In genomic region chr4:43726228-43726993, GRCm38 (mm10) we compare ENCODE assay signal across 14 mouse cellular contexts. TPM values are rescaled to one million over a fixed set of nuclear protein-coding genes. Genes with fewer than 3 reads are reported as not detected.
DNase-seq lines count a peak whose midpoint lies in the region; ATAC-seq lines count a peak whose summit lies in the region.
"Had no signal": no experiment of that assay in that cellular context is flagged by ENCODE, and none has a peak within 500 bp of the region (broad histone marks: within the 10 kb centered on the region; RNA-seq: fewer than 3 reads in every experiment).

No protein-coding gene starts in this region.

- H3K27me3 ChIP-seq in heart, embryonic 15.5 days: no peaks in the 10 kb centered on the region
- no peaks in the 10 kb centered on the region for H3K27me3 ChIP-seq in lung, embryonic 16.5 days (ENCODE audit: control insufficient read depth, insufficient read depth, low read depth, low read length)
- no peaks in the 10 kb centered on the region for H3K27me3 ChIP-seq in neural tube, embryonic 15.5 days (replicated peaks)
- H3K27me3 ChIP-seq: forebrain, embryonic 15.5 days; midbrain, embryonic 13.5 days; neural tube, embryonic 12.5 days had no signal

- H3K9me3 ChIP-seq in heart, embryonic 15.5 days (replicated peaks): no peaks in the 10 kb centered on the region
- H3K9me3 ChIP-seq in lung, embryonic 16.5 days (ENCODE audit: control insufficient read depth, low read length): no peaks in the 10 kb centered on the region
- no peaks in the 10 kb centered on the region for H3K9me3 ChIP-seq in neural tube, embryonic 15.5 days (replicated peaks)
- H3K9me3 ChIP-seq: forebrain, embryonic 15.5 days; midbrain, embryonic 13.5 days; neural tube, embryonic 12.5 days had no signal

- WGBS in heart, embryonic 15.5 days: 49% methylated on average over 12 of the region's 12 CpGs
- WGBS in lung, embryonic 16.5 days: 44% methylated on average over 12 of the region's 12 CpGs
- WGBS in neural tube, embryonic 15.5 days: 84% methylated on average over 12 of the region's 12 CpGs

- peak overlapping the region; percentile 38; the same call in 1 of the 2 replicates for H3K27ac ChIP-seq in heart, embryonic 15.5 days
- peak overlapping the region; percentile 50 for H3K27ac ChIP-seq in lung, embryonic 16.5 days (ENCODE audit: low read length)
- no peak overlapping the region for H3K27ac ChIP-seq in neural tube, embryonic 15.5 days (replicated peaks)
- H3K27ac ChIP-seq: forebrain, embryonic 15.5 days; liver, embryonic 14.5 days; midbrain, embryonic 13.5 days; neural tube, embryonic 12.5 days had no signal

- H3K4me2 ChIP-seq in heart, embryonic 15.5 days: no peak overlapping the region
- H3K4me2 ChIP-seq in lung, embryonic 16.5 days (ENCODE audit: low read depth, low read length): no peak overlapping the region
- H3K4me2 ChIP-seq in neural tube, embryonic 15.5 days: no peak overlapping the region
- H3K4me2 ChIP-seq: forebrain, embryonic 15.5 days; midbrain, embryonic 13.5 days; neural tube, embryonic 12.5 days had no signal

- H3K36me3 ChIP-seq in heart, embryonic 15.5 days: no peaks in the 10 kb centered on the region
- no peaks in the 10 kb centered on the region for H3K36me3 ChIP-seq in lung, embryonic 16.5 days (ENCODE audit: control insufficient read depth, insufficient read depth, low read length)
- H3K36me3 ChIP-seq in neural tube, embryonic 15.5 days: no peaks in the 10 kb centered on the region
- H3K36me3 ChIP-seq: forebrain, embryonic 15.5 days; midbrain, embryonic 13.5 days; neural tube, embryonic 12.5 days had no signal

- H3K9ac ChIP-seq in heart, embryonic 15.5 days: no peak overlapping the region
- no peak overlapping the region for H3K9ac ChIP-seq in lung, embryonic 16.5 days (ENCODE audit: low read length)
- H3K9ac ChIP-seq in neural tube, embryonic 15.5 days (replicated peaks): no peak overlapping the region
- H3K9ac ChIP-seq: forebrain, embryonic 15.5 days; liver, embryonic 14.5 days; midbrain, embryonic 13.5 days; neural tube, embryonic 12.5 days had no signal

- H3K4me3 ChIP-seq in heart, embryonic 15.5 days: no peak overlapping the region
- H3K4me3 ChIP-seq in lung, embryonic 16.5 days (ENCODE audit: low read length): no peak overlapping the region
- H3K4me3 ChIP-seq in neural tube, embryonic 15.5 days (replicated peaks): no peak overlapping the region
- H3K4me3 ChIP-seq: forebrain, embryonic 15.5 days; midbrain, embryonic 13.5 days; neural tube, embryonic 12.5 days had no signal

- H3K4me1 ChIP-seq in heart, embryonic 15.5 days (replicated peaks): peaks cover 48% of the 10 kb centered on the region
- H3K4me1 ChIP-seq in lung, embryonic 16.5 days (replicated peaks; ENCODE audit: control insufficient read depth, insufficient read depth, low read length): peaks cover 48% of the 10 kb centered on the region
- no peaks in the 10 kb centered on the region for H3K4me1 ChIP-seq in neural tube, embryonic 15.5 days
- H3K4me1 ChIP-seq: forebrain, embryonic 15.5 days; midbrain, embryonic 13.5 days; neural tube, embryonic 12.5 days had no signal

- DNase-seq in heart, adult 9 months (ENCODE audit: low spot score in 2 of 2): no peak
- DNase-seq in lung, adult 18-20 months: no peak
- peak; percentile 52 to 55 for DNase-seq in kidney, postnatal 36 days
- no peak for DNase-seq in spleen, postnatal 10 days (ENCODE audit: low spot score in 2 of 2)
- DNase-seq: cerebellum, postnatal 36 days; thymus, postnatal 4 days had no signal

- no peak for ATAC-seq in heart, embryonic 15.5 days (replicated peaks; ENCODE audit: insufficient number of reproducible peaks, insufficient read depth, low FRiP score, low read depth)
- ATAC-seq in lung, embryonic 16.5 days (ENCODE audit: low read depth): no peak; the same call in 1 of the 2 replicates
- no peak for ATAC-seq in neural tube, embryonic 15.5 days (ENCODE audit: low FRiP score)
- ATAC-seq: forebrain, embryonic 15.5 days; midbrain, embryonic 13.5 days had no signal

RNA-seq across cellular contexts. Expression of gene Hrct1, which starts 0.6 kb away (rescaled TPM):
- polyA plus RNA-seq in heart, embryonic 15.5 days (2015; fragmentation: Nextera tagmentation; extraction: Ambion mirVana): 1.1 and 1.5 TPM in 2 replicates
- 2.0 and 2.9 TPM in 2 replicates for polyA plus RNA-seq in lung, embryonic 16.5 days (2015; fragmentation: Nextera tagmentation; extraction: Ambion mirVana)
- 0.24 and 0.45 TPM in 2 replicates for polyA plus RNA-seq in neural tube, embryonic 15.5 days (2015; fragmentation: Nextera tagmentation; extraction: Ambion mirVana)

RNA-seq across cellular contexts. Expression of gene Spaar, which starts 3.4 kb away (rescaled TPM):
- 0.31 and 0.42 TPM in 2 replicates for polyA plus RNA-seq in heart, embryonic 15.5 days (2015; fragmentation: Nextera tagmentation; extraction: Ambion mirVana)
- 1.2 and 2.1 TPM in 2 replicates for polyA plus RNA-seq in lung, embryonic 16.5 days (2015; fragmentation: Nextera tagmentation; extraction: Ambion mirVana)
- 0.05 and 0.06 TPM in 2 replicates for polyA plus RNA-seq in neural tube, embryonic 15.5 days (2015; fragmentation: Nextera tagmentation; extraction: Ambion mirVana)
- polyA plus RNA-seq: midbrain, embryonic 13.5 days; neural tube, embryonic 12.5 days had no signal

RNA-seq across cellular contexts. Expression of gene Olfr71, which starts 16.4 kb away (rescaled TPM):
- polyA plus RNA-seq in heart, embryonic 15.5 days (2015; fragmentation: Nextera tagmentation; extraction: Ambion mirVana): not detected in 2 replicates
- polyA plus RNA-seq in lung, embryonic 16.5 days (2015; fragmentation: Nextera tagmentation; extraction: Ambion mirVana): 0.08 and 0.16 TPM in 2 replicates
- polyA plus RNA-seq in neural tube, embryonic 15.5 days (2015; fragmentation: Nextera tagmentation; extraction: Ambion mirVana): not detected in 2 replicates
- polyA plus RNA-seq: forebrain, embryonic 15.5 days; intestine, embryonic 14.5 days; liver, embryonic 14.5 days; neural tube, embryonic 12.5 days had no signal

RNA-seq across cellular contexts. Expression of gene Olfr70, which starts 25.8 kb away (rescaled TPM):
- polyA plus RNA-seq in heart, embryonic 15.5 days (2015; fragmentation: Nextera tagmentation; extraction: Ambion mirVana): not detected in 2 replicates
- polyA plus RNA-seq in lung, embryonic 16.5 days (2015; fragmentation: Nextera tagmentation; extraction: Ambion mirVana): not detected in 2 replicates
- polyA plus RNA-seq in neural tube, embryonic 15.5 days (2015; fragmentation: Nextera tagmentation; extraction: Ambion mirVana): 0.08 TPM in 1 of 2 replicates, not detected in the other
- polyA plus RNA-seq: forebrain, embryonic 15.5 days; intestine, embryonic 14.5 days; liver, embryonic 14.5 days; midbrain, embryonic 13.5 days; neural tube, embryonic 12.5 days had no signal

RNA-seq across cellular contexts. Expression of gene Olfr159, which starts 44.4 kb away (rescaled TPM):
- polyA plus RNA-seq in heart, embryonic 15.5 days (2015; fragmentation: Nextera tagmentation; extraction: Ambion mirVana): not detected in 2 replicates
- not detected in 2 replicates for polyA plus RNA-seq in lung, embryonic 16.5 days (2015; fragmentation: Nextera tagmentation; extraction: Ambion mirVana)
- polyA plus RNA-seq in neural tube, embryonic 15.5 days (2015; fragmentation: Nextera tagmentation; extraction: Ambion mirVana): not detected in 2 replicates
- polyA plus RNA-seq: forebrain, embryonic 15.5 days; intestine, embryonic 14.5 days; liver, embryonic 14.5 days; midbrain, embryonic 13.5 days; neural tube, embryonic 12.5 days had no signal

Comparison
In these comparisons a context has a peak if more than half of its experiments do, and no peak if none do; other contexts are left out.
1. DNase-seq: peak in kidney, postnatal 36 days (2 of 2); none in heart, adult 9 months (0 of 2), lung, adult 18-20 months (0 of 2) and spleen, postnatal 10 days (0 of 2).